Mouse (Mus musculus) lung, embryonic 16.5 days (tissue): ENCODE results near the gene Ist1. TPM values are rescaled to one million over a fixed set of nuclear protein-coding genes. Genes with fewer than 3 reads are reported as not detected.

Experiments used
- ATAC-seq: fragments of 200-750 bp; cut with Nextera tagmentation; 2 replicates; pipeline ENCODE4 v1.8.0; 2017; ENCODE audit warnings: low read depth, mild to moderate bottlenecking, moderate library complexity
- H3K27ac ChIP-seq: fragments of 300-500 bp; sonication (generic); 2 replicates; pipeline ENCODE4 v1.5.1; 2014; ENCODE audit warnings: mild to moderate bottlenecking, control low read depth, low read length
- H3K27me3 ChIP-seq: fragments of 300-500 bp; sonication (generic); 2 replicates; pipeline ENCODE4 v1.6.1; 2014; ENCODE audit warnings: low read depth, low read length, mixed read lengths; ENCODE audit not compliant: control insufficient read depth, insufficient read depth
- H3K36me3 ChIP-seq: fragments of 300-500 bp; sonication (generic); 2 replicates; pipeline ENCODE4 v1.6.1; 2014; ENCODE audit warnings: low read length; ENCODE audit not compliant: control insufficient read depth, insufficient read depth
- H3K4me1 ChIP-seq: fragments of 300-500 bp; sonication (generic); replicated peaks from 2 replicates; pipeline ENCODE4 v1.6.1; 2014; ENCODE audit warnings: low read length, mixed read lengths; ENCODE audit not compliant: control insufficient read depth, insufficient read depth
- H3K4me2 ChIP-seq: fragments of 300-500 bp; sonication (generic); 2 replicates; pipeline ENCODE4 v1.6.1; 2014; ENCODE audit warnings: low read depth, low read length, control low read depth
- H3K4me3 ChIP-seq: fragments of 300-500 bp; sonication (generic); 2 replicates; pipeline ENCODE4 v1.5.1; 2014; ENCODE audit warnings: mild to moderate bottlenecking, low read length, control low read depth
- H3K9ac ChIP-seq: fragments of 300-500 bp; sonication (generic); 2 replicates; pipeline ENCODE4 v1.6.1; 2014; ENCODE audit warnings: low read length, control low read depth
- H3K9me3 ChIP-seq: fragments of 300-500 bp; sonication (generic); 2 replicates; pipeline ENCODE4 v1.6.1; 2016; ENCODE audit warnings: low read length; ENCODE audit not compliant: control insufficient read depth
- WGBS: fragments of 180-500 bp; shearing (Covaris S2); extraction: QIAGEN DNeasy Blood & Tissue Kit; methylation state at CpG from one replicate; pipeline ENCODE4 v1.1.7; 2014; 5-methylcytosine and 5-hydroxymethylcytosine counted together
- polyA plus RNA-seq: library from polyadenylated mRNA; unstranded; fragments of >200 nt; fragmentation: Nextera tagmentation; extraction: Ambion mirVana; gene quantifications from 2 replicates; pipeline ENCODE4 v1.2.1, GENCODE M21; 2015

Gene Ist1
- polyA plus RNA-seq, 1 experiment from 2014 or later = 145 TPM

GRCm38 (mm10) chr8:109662328-109662727 lies 30.7 kb downstream of the Ist1 start:
- Histone ChIP-seq H3K9ac (no peak overlapping the region), H3K4me3 (no peak overlapping the region), H3K9me3 (no peaks in the 10 kb centered on the region), H3K4me1 (no peaks in the 10 kb centered on the region), H3K36me3 (no peaks in the 10 kb centered on the region), H3K27ac (no peak overlapping the region), H3K27me3 (no peaks in the 10 kb centered on the region), H3K4me2 (no peak overlapping the region)
- WGBS = 76% methylated on average over 3 of the region's 3 CpGs
- ATAC-seq = no peak

- no peak overlapping the region for H3K4me3 ChIP-seq
- 77% methylated on average over 3 of the region's 3 CpGs for WGBS
- H3K27ac ChIP-seq = no peak overlapping the region
- H3K9ac ChIP-seq = no peak overlapping the region
- ATAC-seq = no peak
- no peaks in the 10 kb centered on the region for H3K4me1 ChIP-seq
- no peaks in the 10 kb centered on the region for H3K36me3 ChIP-seq
- H3K9me3 ChIP-seq = no peaks in the 10 kb centered on the region
- H3K4me2 ChIP-seq = no peak overlapping the region
- no peaks in the 10 kb centered on the region for H3K27me3 ChIP-seq
Observed at GRCm38 (mm10) chr8:109656860-109657259, 36.2 kb downstream of the Ist1 start.

- Histone ChIP-seq H3K27ac (no peak overlapping the region), H3K4me1 (no peaks in the 10 kb centered on the region), H3K36me3 (no peaks in the 10 kb centered on the region), H3K27me3 (no peaks in the 10 kb centered on the region), H3K9me3 (no peaks in the 10 kb centered on the region), H3K9ac (no peak overlapping the region), H3K4me2 (no peak overlapping the region), H3K4me3 (no peak overlapping the region)
- WGBS = 66% methylated on average over 10 of the region's 10 CpGs
- ATAC-seq = no peak
Observed at GRCm38 (mm10) chr8:109650801-109651200, 42.3 kb downstream of the Ist1 start.

GRCm38 (mm10) chr8:109648469-109648868 lies 44.6 kb downstream of the Ist1 start:
- Histone ChIP-seq H3K4me1 (no peaks in the 10 kb centered on the region), H3K9ac (no peak overlapping the region), H3K4me2 (no peak overlapping the region), H3K4me3 (no peak overlapping the region), H3K9me3 (no peaks in the 10 kb centered on the region), H3K27me3 (no peaks in the 10 kb centered on the region), H3K27ac (no peak overlapping the region), H3K36me3 (no peaks in the 10 kb centered on the region)
- ATAC-seq = 0 out of 2 replicates have a peak, but pooled peaks have one; percentile 15
- 38% methylated on average over 7 of the region's 7 CpGs for WGBS

GRCm38 (mm10) chr8:109647331-109647730 lies 45.7 kb downstream of the Ist1 start:
- Histone ChIP-seq H3K4me3 (no peak overlapping the region), H3K27me3 (no peaks in the 10 kb centered on the region), H3K27ac (no peak overlapping the region), H3K9ac (no peak overlapping the region), H3K36me3 (no peaks in the 10 kb centered on the region), H3K9me3 (no peaks in the 10 kb centered on the region), H3K4me2 (no peak overlapping the region), H3K4me1 (no peaks in the 10 kb centered on the region)
- WGBS = 52% methylated on average over 11 of the region's 11 CpGs
- no peak for ATAC-seq

GRCm38 (mm10) chr8:109641236-109641635 lies 51.8 kb downstream of the Ist1 start:
- Histone ChIP-seq H3K9ac (no peak overlapping the region), H3K9me3 (no peaks in the 10 kb centered on the region), H3K27me3 (no peaks in the 10 kb centered on the region), H3K27ac (no peak overlapping the region), H3K36me3 (no peaks in the 10 kb centered on the region), H3K4me2 (no peak overlapping the region), H3K4me1 (no peaks in the 10 kb centered on the region), H3K4me3 (no peak overlapping the region)
- 61% methylated on average over 5 of the region's 5 CpGs for WGBS
- ATAC-seq = no peak

GRCm38 (mm10) chr8:109640410-109640809 lies 52.6 kb downstream of the Ist1 start:
- Histone ChIP-seq H3K9me3 (no peaks in the 10 kb centered on the region), H3K4me3 (no peak overlapping the region), H3K4me2 (no peak overlapping the region), H3K9ac (no peak overlapping the region), H3K4me1 (no peaks in the 10 kb centered on the region), H3K27ac (no peak overlapping the region), H3K27me3 (no peaks in the 10 kb centered on the region), H3K36me3 (no peaks in the 10 kb centered on the region)
- 43% methylated on average over 7 of the region's 7 CpGs for WGBS
- no peak for ATAC-seq

- H3K9me3 ChIP-seq = no peaks in the 10 kb centered on the region
- H3K36me3 ChIP-seq = no peaks in the 10 kb centered on the region
- no peaks in the 10 kb centered on the region for H3K27me3 ChIP-seq
- no peak overlapping the region for H3K9ac ChIP-seq
- no peak overlapping the region for H3K4me3 ChIP-seq
- no peak overlapping the region for H3K27ac ChIP-seq
- H3K4me1 ChIP-seq = no peaks in the 10 kb centered on the region
- no peak overlapping the region for H3K4me2 ChIP-seq
- ATAC-seq = no peak
- 75% methylated on average over 5 of the region's 5 CpGs for WGBS
Observed at GRCm38 (mm10) chr8:109638851-109639250, 54.2 kb downstream of the Ist1 start.

GRCm38 (mm10) chr8:109635146-109635545 lies 57.9 kb downstream of the Ist1 start:
- ATAC-seq = no peak
- no peaks in the 10 kb centered on the region for H3K36me3 ChIP-seq
- no peak overlapping the region for H3K9ac ChIP-seq
- H3K4me2 ChIP-seq = no peak overlapping the region
- WGBS = 82% methylated on average over 8 of the region's 8 CpGs
- H3K27me3 ChIP-seq = no peaks in the 10 kb centered on the region
- no peak overlapping the region for H3K4me3 ChIP-seq
- H3K9me3 ChIP-seq = no peaks in the 10 kb centered on the region
- H3K27ac ChIP-seq = no peak overlapping the region
- no peaks in the 10 kb centered on the region for H3K4me1 ChIP-seq

GRCm38 (mm10) chr8:109632498-109632897 lies 60.6 kb downstream of the Ist1 start:
- Histone ChIP-seq H3K27me3 (no peaks in the 10 kb centered on the region), H3K36me3 (no peaks in the 10 kb centered on the region), H3K4me2 (no peak overlapping the region), H3K27ac (no peak overlapping the region), H3K9me3 (no peaks in the 10 kb centered on the region), H3K4me3 (no peak overlapping the region), H3K4me1 (no peaks in the 10 kb centered on the region), H3K9ac (no peak overlapping the region)
- ATAC-seq = no peak
- WGBS = 77% methylated on average over 5 of the region's 5 CpGs
